Mouse (Mus musculus): Measurements from ENCODE around the gene Tm4sf5. TPM values are rescaled to one million over a fixed set of nuclear protein-coding genes. Genes with fewer than 3 reads are reported as not detected.

The Tm4sf5 gene
- total and polyA plus RNA-seq, 3 experiments = 5.5 to 24.5 (median 11.7) TPM

DNA sequence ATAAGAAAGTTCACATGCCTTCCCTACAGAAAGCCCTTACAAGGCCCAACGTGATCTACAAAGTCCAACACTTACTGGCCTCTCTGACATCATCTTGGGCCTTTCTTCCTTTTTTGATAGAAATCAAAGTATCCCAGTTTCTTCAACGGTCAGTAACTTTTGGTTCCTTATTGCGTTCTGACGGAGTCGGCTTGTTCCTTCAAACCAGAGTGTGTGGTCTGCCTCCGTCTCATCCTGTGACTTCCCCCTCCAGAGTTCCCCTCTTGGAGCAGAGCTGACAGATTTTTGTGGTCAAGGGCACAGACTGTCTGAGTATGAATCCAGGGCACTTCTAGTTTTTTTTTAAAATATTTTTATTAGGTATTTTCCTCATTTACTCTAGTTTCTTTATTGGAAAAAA is 15.4 kb upstream of the Tm4sf5 start:
- H3K27me3 ChIP-seq (replicated peaks) = no peaks in the 10 kb centered on the region
- in situ Hi-C loops (cut with MboI; ENCODE audit: low pct_ligation_motif_present, low pct_unique_long_range_greater_than_20kb, low sequenced_read_pairs) (no loop called here), dilution Hi-C loops (cut with MboI; ENCODE audit: extremely low pct_ligation_motif_present, extremely low pct_unique_long_range_greater_than_20kb, low sequenced_read_pairs) (no loop called here)
- no peak for TF ChIP-seq TCF12 (IDR thresholded peaks at IDR 0.05; ENCODE audit: low read depth, low read length)
- no peak for TF ChIP-seq CTCF (conservative IDR thresholded peaks at IDR 0.05 in 1 of 2, IDR thresholded peaks at IDR 0.05 in 1 of 2; ENCODE audit: low read depth in 2 of 2, low read length in 2 of 2)
- no peak for TF ChIP-seq CHD2 (IDR thresholded peaks at IDR 0.05; ENCODE audit: low read length)
- no peak for TF ChIP-seq HCFC1 (IDR thresholded peaks at IDR 0.05; ENCODE audit: low read depth, low read length)
- no peak for TF ChIP-seq TBP (conservative IDR thresholded peaks at IDR 0.05; ENCODE audit: low read depth, low read length)
- no peak for TF ChIP-seq USF2 (conservative IDR thresholded peaks at IDR 0.05; ENCODE audit: low read depth, low read length)
- TF ChIP-seq ZC3H11A (IDR thresholded peaks at IDR 0.05; ENCODE audit: low read depth, low read length) = no peak
- TF ChIP-seq UBTF (IDR thresholded peaks at IDR 0.05; ENCODE audit: low read depth, low read length) = no peak
- no peak for TF ChIP-seq BHLHE40 (IDR thresholded peaks at IDR 0.05; ENCODE audit: low read depth, low read length)
- no peak for TF ChIP-seq USF1 (IDR thresholded peaks at IDR 0.05; ENCODE audit: low read depth, low read length)
- H3K4me1 ChIP-seq (ENCODE audit: control insufficient read depth in 1 of 2, insufficient read depth in 2 of 2) = peaks cover 0 to 7% of the 10 kb centered on the region in 2 experiments; a peak in 2 of 4 replicates
- H3K79me2 ChIP-seq (replicated peaks; ENCODE audit: control insufficient read depth, extremely low read depth, insufficient read depth, poor library complexity, severe bottlenecking) = no peaks in the 10 kb centered on the region
- H3K27ac ChIP-seq (ENCODE audit: insufficient read depth, low read depth) = no peak overlapping the region
- no peaks in the 10 kb centered on the region for H3K36me3 ChIP-seq (replicated peaks in 1 of 2; ENCODE audit: control insufficient read depth in 1 of 2, insufficient read depth in 1 of 2, low read length in 1 of 2)
- no peak for DNase-seq (ENCODE audit: extremely low read depth)
- H3K9ac ChIP-seq (ENCODE audit: insufficient read depth, low read depth) = no peak overlapping the region
- H3K9me3 ChIP-seq (replicated peaks; ENCODE audit: low read length) = peaks cover 3% of the 10 kb centered on the region
- no peak overlapping the region for H3K4me3 ChIP-seq (replicated peaks in 1 of 3; ENCODE audit: low read depth in 2 of 3, low read length in 2 of 3, poor library complexity in 1 of 3)
- H3K4me2 ChIP-seq (ENCODE audit: insufficient read depth, low read depth, poor library complexity, severe bottlenecking) = no peak overlapping the region

DNA sequence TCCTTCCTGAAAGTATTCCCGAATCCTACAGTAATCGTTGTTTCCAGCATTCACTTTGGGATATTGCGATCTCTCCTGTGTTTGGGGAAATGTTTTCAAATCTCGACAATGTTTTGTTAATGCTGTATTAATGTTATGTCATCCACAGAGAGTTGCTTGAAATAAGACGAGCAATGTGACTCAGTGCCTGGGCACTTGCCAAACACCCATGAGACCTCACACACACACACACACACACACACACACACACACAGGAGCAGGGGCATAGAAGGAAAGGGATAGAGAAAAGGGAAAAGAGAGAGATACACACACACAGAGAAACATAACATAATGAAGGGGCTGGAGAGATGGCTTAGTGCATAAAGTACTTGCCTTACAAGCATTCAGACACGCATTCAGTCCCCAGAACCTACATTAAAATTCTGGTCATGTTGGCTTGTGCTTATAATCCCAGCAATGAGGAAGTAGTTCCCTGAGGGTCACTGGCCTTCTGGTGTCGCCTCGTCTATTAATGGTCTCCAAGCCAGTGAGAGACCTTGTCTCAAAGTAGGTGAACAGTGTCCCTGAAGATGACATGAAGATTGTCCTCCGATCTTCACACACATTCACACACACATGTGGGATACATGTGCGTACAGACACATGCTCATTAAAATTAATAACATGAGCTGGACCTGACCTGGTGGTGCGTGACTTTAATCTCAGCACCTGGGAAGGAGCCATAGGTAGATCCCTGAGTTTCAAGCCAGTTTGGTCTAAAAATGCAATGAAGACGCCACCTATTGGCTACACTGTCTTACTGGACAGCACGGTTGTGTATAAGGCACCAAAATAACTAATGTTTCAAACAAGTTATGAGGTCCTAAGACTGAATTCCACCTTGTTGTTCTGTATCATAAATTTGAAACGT is 5.2 kb upstream of the Tm4sf5 start:
- Histone ChIP-seq H3K79me2 (replicated peaks; ENCODE audit: control insufficient read depth, extremely low read depth, insufficient read depth, poor library complexity, severe bottlenecking) (no peaks in the 10 kb centered on the region), H3K4me1 (ENCODE audit: control insufficient read depth in 1 of 2, insufficient read depth in 2 of 2) (peaks cover under 1 to 4% of the 10 kb centered on the region in 2 experiments; a peak in 2 of 4 replicates), H3K9ac (ENCODE audit: insufficient read depth, low read depth) (no peak overlapping the region), H3K9me3 (replicated peaks; ENCODE audit: low read length) (no peaks in the 10 kb centered on the region), H3K27ac (ENCODE audit: insufficient read depth, low read depth) (no peak overlapping the region), H3K4me2 (ENCODE audit: insufficient read depth, low read depth, poor library complexity, severe bottlenecking) (no peak overlapping the region), H3K27me3 (replicated peaks) (no peaks in the 10 kb centered on the region), H3K4me3 (replicated peaks in 1 of 3; ENCODE audit: low read depth in 2 of 3, low read length in 2 of 3, poor library complexity in 1 of 3) (no peak overlapping the region), H3K36me3 (replicated peaks in 1 of 2; ENCODE audit: control insufficient read depth in 1 of 2, insufficient read depth in 1 of 2, low read length in 1 of 2) (no peaks in the 10 kb centered on the region)
- DNase-seq (ENCODE audit: extremely low read depth) = no peak
- TF ChIP-seq JUN (IDR thresholded peaks at IDR 0.05; ENCODE audit: insufficient read depth, low read depth, low read length) (no peak), BHLHE40 (IDR thresholded peaks at IDR 0.05; ENCODE audit: low read depth, low read length) (no peak), ZNF384 (IDR thresholded peaks at IDR 0.05; ENCODE audit: low read depth, low read length) (peak; percentile 45), CTCF (conservative IDR thresholded peaks at IDR 0.05 in 1 of 2, IDR thresholded peaks at IDR 0.05 in 1 of 2; ENCODE audit: low read depth in 2 of 2, low read length in 2 of 2) (peak; percentile 29 to 88; a peak in 3 of 4 replicates), SMC3 (IDR thresholded peaks at IDR 0.05; ENCODE audit: low read depth, low read length) (peak; percentile 80), HCFC1 (IDR thresholded peaks at IDR 0.05; ENCODE audit: low read depth, low read length) (no peak), RAD21 (IDR thresholded peaks at IDR 0.05; ENCODE audit: low read depth, low read length) (peak; percentile 75), ZMIZ1 (IDR thresholded peaks at IDR 0.05; ENCODE audit: low read depth, low read length) (no peak)
- in situ Hi-C loops (cut with MboI; ENCODE audit: low pct_ligation_motif_present, low pct_unique_long_range_greater_than_20kb, low sequenced_read_pairs) = loop anchor here (5.0 to 10.0 kb wide), 2 partner anchors 38 to 175 kb away; partner anchors contain the start of gene Alox12e
- dilution Hi-C loops (cut with MboI; ENCODE audit: extremely low pct_ligation_motif_present, extremely low pct_unique_long_range_greater_than_20kb, low sequenced_read_pairs) = no loop called here
